Mouse (Mus musculus): ENCODE data around the gene Gm2174.

- no peak for TF ChIP-seq POLR2A (IDR thresholded peaks at IDR 0.05; ENCODE audit: low read depth, low read length)
- TF ChIP-seq CTCF (conservative IDR thresholded peaks at IDR 0.05; ENCODE audit: insufficient read depth, insufficient read length, low read depth, low read length) = no peak
Observed at GRCm38 (mm10) chrX:56474035-56474434, 26.3 kb downstream of the Gm2174 start.

Data from kidney, adult 2 months (tissue).